Mouse (Mus musculus) ES-Bruce4 (cell line): ENCODE results near the gene Gm10073. TPM values are rescaled to one million over a fixed set of nuclear protein-coding genes. Genes with fewer than 3 reads are reported as not detected.

Source experiments
- H3K27ac ChIP-seq: 2 replicates; pipeline ENCODE4 v1.5.1; 2012; ENCODE audit warnings: low read length, inconsistent platforms; ENCODE audit not compliant: insufficient read depth
- H3K27me3 ChIP-seq: 2 replicates; pipeline ENCODE4 v1.6.1; 2012; ENCODE audit warnings: mild to moderate bottlenecking, low read length, inconsistent platforms; ENCODE audit not compliant: control insufficient read depth, poor library complexity, insufficient read depth, severe bottlenecking
- H3K36me3 ChIP-seq: 2 replicates; pipeline ENCODE4 v1.6.1; 2012; ENCODE audit warnings: inconsistent platforms, mild to moderate bottlenecking, low read length, moderate library complexity; ENCODE audit not compliant: control insufficient read depth, poor library complexity, insufficient read depth, severe bottlenecking
- H3K4me1 ChIP-seq: one replicate; pipeline ENCODE4 v1.8.1; 2011; ENCODE audit warnings: low read length; ENCODE audit not compliant: control insufficient read depth, insufficient read depth
- H3K4me3 ChIP-seq: 2 replicates; pipeline ENCODE4 v1.5.1; 2011; ENCODE audit warnings: low read depth, mild to moderate bottlenecking, low read length
- H3K9ac ChIP-seq: 2 replicates; pipeline ENCODE4 v1.6.1; 2012; ENCODE audit warnings: low read depth, mild to moderate bottlenecking, inconsistent platforms; ENCODE audit not compliant: poor library complexity, severe bottlenecking
- H3K9me3 ChIP-seq: replicated peaks from 2 replicates; pipeline ENCODE4 v1.6.1; 2012; ENCODE audit warnings: mild to moderate bottlenecking, low read length, inconsistent platforms; ENCODE audit not compliant: control insufficient read depth, poor library complexity, insufficient read depth, severe bottlenecking
- CTCF ChIP-seq: IDR thresholded peaks from one replicate; pipeline ENCODE4 v1.8.1; 2011; ENCODE audit warnings: low read depth, low read length
- EP300 ChIP-seq: IDR thresholded peaks from 2 replicates; pipeline ENCODE4 v1.6.1; 2011; ENCODE audit warnings: low read depth, low read length; ENCODE audit not compliant: insufficient read depth
- POLR2A ChIP-seq: IDR thresholded peaks from one replicate; pipeline ENCODE4 v1.8.1; 2011; ENCODE audit warnings: low read length; ENCODE audit not compliant: insufficient read depth
- polyA plus RNA-seq: library from polyadenylated mRNA; stranded (reverse); fragments of >200 nt; gene quantifications from 2 replicates; pipeline ENCODE4 v1.2.4, GENCODE M21; 2011; ENCODE audit warnings: low read depth; ENCODE audit not compliant: missing spikeins, insufficient read depth, insufficient read length

The Gm10073 gene
- polyA plus RNA-seq, 1 experiment = 498 TPM

- TF ChIP-seq EP300 = no peak
- no peak for TF ChIP-seq CTCF
- TF ChIP-seq POLR2A = no peak
- Histone ChIP-seq H3K27ac (no peak overlapping the region), H3K4me3 (no peak overlapping the region), H3K27me3 (no peaks in the 10 kb centered on the region), H3K36me3 (no peaks in the 10 kb centered on the region), H3K4me1 (peaks cover 4% of the 10 kb centered on the region), H3K9me3 (no peaks in the 10 kb centered on the region), H3K9ac (no peak overlapping the region)
Observed at GRCm38 (mm10) chr8:106588443-106589431, 15.5 kb upstream of the Gm10073 start.

- Histone ChIP-seq H3K9me3 (no peaks in the 10 kb centered on the region), H3K4me3 (no peak overlapping the region), H3K27me3 (no peaks in the 10 kb centered on the region), H3K4me1 (peaks cover 4% of the 10 kb centered on the region), H3K9ac (no peak overlapping the region), H3K27ac (no peak overlapping the region), H3K36me3 (no peaks in the 10 kb centered on the region)
- TF ChIP-seq EP300 (no peak), POLR2A (no peak), CTCF (no peak)
Observed at GRCm38 (mm10) chr8:106586896-106587295, 13.6 kb upstream of the Gm10073 start.

DNA sequence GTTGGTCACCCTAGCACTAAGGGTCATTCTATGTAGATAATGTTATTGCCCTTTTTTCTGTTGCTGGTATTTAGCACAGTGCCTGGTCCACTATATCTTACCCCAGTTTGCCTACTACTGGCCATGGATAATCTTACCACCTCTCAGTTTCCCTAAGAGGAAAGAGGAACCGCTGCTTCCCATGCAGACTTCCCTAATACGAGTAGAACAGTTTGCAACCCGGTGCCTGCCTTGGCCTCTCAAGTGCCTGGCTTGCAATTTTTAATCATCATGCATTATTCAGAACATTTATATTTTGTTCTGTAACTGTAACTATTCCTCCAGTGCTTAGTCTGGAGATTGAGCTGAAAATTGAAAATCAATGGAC is 12.4 kb upstream of the Gm10073 start:
- Histone ChIP-seq H3K4me1 (peaks cover 4% of the 10 kb centered on the region), H3K9ac (no peak overlapping the region), H3K4me3 (no peak overlapping the region), H3K9me3 (no peaks in the 10 kb centered on the region), H3K27me3 (no peaks in the 10 kb centered on the region), H3K36me3 (no peaks in the 10 kb centered on the region), H3K27ac (no peak overlapping the region)
- TF ChIP-seq CTCF (no peak), EP300 (no peak), POLR2A (no peak)

DNA sequence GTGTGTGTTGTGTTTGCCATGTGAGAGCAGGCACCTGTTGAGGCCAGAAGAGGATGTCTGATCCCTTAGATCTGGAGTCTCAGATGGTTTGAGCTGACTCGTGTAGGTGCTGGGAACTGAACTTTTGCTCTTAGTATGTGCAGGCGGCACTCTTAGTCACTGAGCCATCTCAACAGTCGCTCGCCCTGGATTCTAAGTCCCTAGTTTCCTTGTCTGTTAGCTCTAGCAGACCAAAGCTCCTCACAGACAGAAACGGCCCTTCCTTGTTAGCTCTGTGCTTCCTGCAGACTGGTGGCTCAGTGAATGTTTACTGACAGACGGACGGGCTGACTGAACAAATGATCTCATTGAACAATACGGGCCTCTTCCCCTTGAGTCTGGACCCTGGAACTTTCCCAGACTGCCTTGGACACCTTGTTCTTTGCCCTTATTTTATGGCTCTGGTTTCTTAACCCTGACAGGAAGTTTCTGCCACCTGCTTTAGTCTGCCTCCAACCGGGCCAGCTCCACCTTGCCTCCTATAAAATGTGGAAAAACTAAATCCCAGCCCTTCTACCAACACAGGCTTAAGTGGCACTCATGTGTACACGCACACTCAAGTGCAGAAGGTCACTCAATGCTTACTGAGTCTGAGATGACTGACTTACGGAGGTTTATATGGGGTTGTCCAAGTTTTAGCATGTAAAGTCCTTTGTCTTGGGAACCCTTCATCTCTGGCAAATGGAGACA is 11.8 kb upstream of the Gm10073 start:
- no peak for TF ChIP-seq EP300
- TF ChIP-seq POLR2A = no peak
- TF ChIP-seq CTCF = no peak
- Histone ChIP-seq H3K36me3 (no peaks in the 10 kb centered on the region), H3K4me1 (peaks cover 4% of the 10 kb centered on the region), H3K27me3 (no peaks in the 10 kb centered on the region), H3K27ac (no peak overlapping the region), H3K9ac (no peak overlapping the region), H3K4me3 (no peak overlapping the region), H3K9me3 (no peaks in the 10 kb centered on the region)

- no peaks in the 10 kb centered on the region for H3K9me3 ChIP-seq
- H3K4me3 ChIP-seq = no peak overlapping the region
- no peaks in the 10 kb centered on the region for H3K27me3 ChIP-seq
- peaks cover 2% of the 10 kb centered on the region for H3K4me1 ChIP-seq
- H3K36me3 ChIP-seq = no peaks in the 10 kb centered on the region
- no peak overlapping the region for H3K27ac ChIP-seq
- H3K9ac ChIP-seq = no peak overlapping the region
- TF ChIP-seq POLR2A (no peak), EP300 (no peak), CTCF (no peak)
Observed at GRCm38 (mm10) chr8:106581344-106582088, 8.3 kb upstream of the Gm10073 start.
